Mouse (Mus musculus): ENCODE measurements around the gene Tnn.

Tnn gene

GRCm38 (mm10) chr1:160082647-160083046 is 70.7 kb downstream of the Tnn start:
- DNase-seq (ENCODE audit: low read depth, low spot score), result no peak

- peak; percentile 79 for DNase-seq (ENCODE audit: low read depth, low spot score)
These were observed 72.5 kb downstream of the Tnn start for GRCm38 (mm10) chr1:160080800-160081436.

GRCm38 (mm10) chr1:160078882-160079661 is 74.3 kb downstream of the Tnn start:
- DNase-seq (ENCODE audit: low read depth, low spot score), result peak; percentile 21

GRCm38 (mm10) chr1:160064547-160065144 is 88.7 kb downstream of the Tnn start:
- DNase-seq (ENCODE audit: low read depth, low spot score), result no peak

GRCm38 (mm10) chr1:160061725-160062366 is 91.5 kb downstream of the Tnn start:
- DNase-seq (ENCODE audit: low read depth, low spot score), result no peak

GRCm38 (mm10) chr1:160061321-160061720 is 92.1 kb downstream of the Tnn start:
- no peak for DNase-seq (ENCODE audit: low read depth, low spot score)

GRCm38 (mm10) chr1:160060542-160060941 is 92.8 kb downstream of the Tnn start:
- peak; percentile 15 for DNase-seq (ENCODE audit: low read depth, low spot score)

- DNase-seq (ENCODE audit: low read depth, low spot score), result no peak
These were observed 93.5 kb downstream of the Tnn start for GRCm38 (mm10) chr1:160059908-160060307.

GRCm38 (mm10) chr1:160057657-160058056 is 95.7 kb downstream of the Tnn start:
- no peak for DNase-seq (ENCODE audit: low read depth, low spot score)

- no peak for DNase-seq (ENCODE audit: low read depth, low spot score)
These were observed 98.9 kb downstream of the Tnn start for GRCm38 (mm10) chr1:160054366-160055078.

GRCm38 (mm10) chr1:160053510-160054305 is 99.7 kb downstream of the Tnn start:
- DNase-seq (ENCODE audit: low read depth, low spot score), result no peak

GRCm38 (mm10) chr1:160052556-160053315 is 100.6 kb downstream of the Tnn start:
- DNase-seq (ENCODE audit: low read depth, low spot score), result no peak

GRCm38 (mm10) chr1:160050898-160051297 is 102.5 kb downstream of the Tnn start:
- DNase-seq (ENCODE audit: low read depth, low spot score), result peak; percentile 58

GRCm38 (mm10) chr1:160049131-160049880 is 104.1 kb downstream of the Tnn start:
- DNase-seq (ENCODE audit: low read depth, low spot score), result no peak

- no peak for DNase-seq (ENCODE audit: low read depth, low spot score)
These were observed 105.9 kb downstream of the Tnn start for GRCm38 (mm10) chr1:160047481-160047931.

- DNase-seq (ENCODE audit: low read depth, low spot score), result no peak
These were observed 106.6 kb downstream of the Tnn start for GRCm38 (mm10) chr1:160046786-160047185.

- DNase-seq (ENCODE audit: low read depth, low spot score), result no peak
These were observed 107.4 kb downstream of the Tnn start for GRCm38 (mm10) chr1:160045971-160046370.

- no peak for DNase-seq (ENCODE audit: low read depth, low spot score)
These were observed 108.2 kb downstream of the Tnn start for GRCm38 (mm10) chr1:160045056-160045715.

All from brain, adult 2 months (tissue).